Mouse (Mus musculus): ENCODE data around the gene Has3. TPM values are rescaled to one million over a fixed set of nuclear protein-coding genes. Genes with fewer than 3 reads are reported as not detected.

The Has3 gene
- polyA plus RNA-seq, 1 experiment = not detected

- H3K4me1 ChIP-seq (ENCODE audit: control insufficient read depth, insufficient read depth, low read length) = peaks cover 10% of the 10 kb centered on the region
- TF ChIP-seq POLR2A (IDR thresholded peaks at IDR 0.05; ENCODE audit: borderline replicate concordance, low read depth, low read length) = no peak
- TF ChIP-seq CTCF (IDR thresholded peaks at IDR 0.05; ENCODE audit: low read depth, low read length) = 0 out of 2 replicates have a peak, but pooled peaks have one; percentile 20
- H3K27ac ChIP-seq (ENCODE audit: insufficient read depth, low read depth, low read length) = no peak overlapping the region
- H3K4me3 ChIP-seq (ENCODE audit: insufficient read depth, low read length) = no peak overlapping the region
These were observed 17.5 kb downstream of the Has3 start for GRCm38 (mm10) chr8:106887336-106888189.

- no peak for TF ChIP-seq POLR2A (IDR thresholded peaks at IDR 0.05; ENCODE audit: borderline replicate concordance, low read depth, low read length)
- TF ChIP-seq CTCF (IDR thresholded peaks at IDR 0.05; ENCODE audit: low read depth, low read length) = no peak
- Histone ChIP-seq H3K27ac (ENCODE audit: insufficient read depth, low read depth, low read length) (no peak overlapping the region), H3K4me3 (ENCODE audit: insufficient read depth, low read length) (no peak overlapping the region), H3K4me1 (ENCODE audit: control insufficient read depth, insufficient read depth, low read length) (peaks cover 10% of the 10 kb centered on the region)
These were observed 18.8 kb downstream of the Has3 start for GRCm38 (mm10) chr8:106888803-106889202.

- peak overlapping the region; percentile 75 for H3K27ac ChIP-seq (ENCODE audit: insufficient read depth, low read depth, low read length)
- peaks cover 21% of the 10 kb centered on the region for H3K4me1 ChIP-seq (ENCODE audit: control insufficient read depth, insufficient read depth, low read length)
- peak overlapping the region; percentile 96 for H3K4me3 ChIP-seq (ENCODE audit: insufficient read depth, low read length)
- TF ChIP-seq POLR2A (IDR thresholded peaks at IDR 0.05; ENCODE audit: borderline replicate concordance, low read depth, low read length) = no peak
- TF ChIP-seq CTCF (IDR thresholded peaks at IDR 0.05; ENCODE audit: low read depth, low read length) = no peak
These were observed 22.3 kb downstream of the Has3 start for GRCm38 (mm10) chr8:106892210-106892805.

DNA sequence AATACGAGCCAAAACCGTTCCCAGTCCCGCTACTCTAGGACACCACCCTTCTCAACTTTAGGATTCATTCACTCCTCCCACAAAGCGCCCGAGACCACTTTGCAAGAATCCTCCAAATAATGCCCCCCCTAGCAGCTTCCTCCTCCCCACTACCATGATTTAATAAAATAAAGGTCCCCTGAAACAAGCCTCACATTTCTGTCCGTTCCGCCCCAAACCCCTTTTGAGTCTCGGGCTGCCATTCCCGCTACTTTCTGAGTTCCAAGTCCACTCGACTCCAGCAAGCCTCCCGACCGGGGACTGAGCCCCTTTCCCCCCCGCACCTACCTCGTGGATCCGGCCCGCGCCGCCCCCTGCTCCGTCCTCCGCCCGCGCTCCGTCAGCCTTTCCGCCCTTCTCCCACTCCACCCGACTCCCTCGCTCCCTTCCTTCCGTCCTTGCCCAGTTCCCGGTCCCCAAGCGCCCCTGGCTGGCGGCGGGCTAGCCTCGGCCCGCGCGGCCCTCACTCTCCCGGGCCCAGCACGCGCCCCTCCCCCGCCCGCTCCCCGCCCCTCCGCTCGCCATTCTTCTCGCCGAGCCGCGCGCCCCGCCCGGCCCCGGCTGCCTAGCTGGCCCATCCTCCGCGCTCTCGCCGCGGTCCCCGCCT, 22.9 kb downstream of the Has3 start:
- peak overlapping the region; percentile 75 for H3K27ac ChIP-seq (ENCODE audit: insufficient read depth, low read depth, low read length)

DNA sequence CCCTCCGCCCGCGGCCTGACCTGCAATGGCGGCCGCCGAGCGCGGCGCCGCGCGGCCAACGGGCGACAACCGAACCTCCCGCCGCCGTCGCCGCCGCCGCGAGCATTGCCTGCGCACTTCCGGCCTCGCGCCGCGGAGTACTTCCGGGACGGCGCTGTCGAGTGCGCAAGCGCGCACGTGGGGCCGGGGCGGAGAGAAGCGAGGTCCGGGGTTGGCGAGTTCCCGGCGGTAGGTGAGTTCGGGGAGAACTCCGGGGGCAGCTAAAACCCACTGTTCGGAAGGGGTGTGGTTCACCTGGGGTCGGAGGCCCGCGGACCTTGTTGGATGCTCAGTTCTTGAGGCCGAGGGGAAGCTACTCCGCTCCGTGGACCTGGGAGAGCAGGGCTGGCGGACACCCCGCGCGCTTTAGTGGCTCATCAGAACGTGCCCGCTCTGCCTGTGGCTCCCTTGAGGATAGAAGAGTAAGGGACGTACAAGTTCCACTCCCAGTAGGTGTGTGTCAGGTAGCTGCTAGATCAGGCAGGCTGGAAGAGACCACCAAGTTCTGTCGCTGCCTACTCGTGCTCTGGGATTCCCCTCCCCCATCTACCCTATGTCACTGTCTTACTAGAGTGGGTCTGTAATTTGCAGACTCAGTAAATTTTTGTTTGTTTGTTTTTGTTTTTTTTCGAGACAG, 23.6 kb downstream of the Has3 start, which contains the start of gene Utp4:
Gene Utp4 (plus strand): TSS at position 156 of the 676 bp plus-strand sequence.
- H3K4me1 ChIP-seq (ENCODE audit: control insufficient read depth, insufficient read depth, low read length) = peaks cover 21% of the 10 kb centered on the region
- TF ChIP-seq POLR2A (IDR thresholded peaks at IDR 0.05; ENCODE audit: borderline replicate concordance, low read depth, low read length) = peak; percentile 65; the same call in 1 of the 2 replicates
- no peak for TF ChIP-seq CTCF (IDR thresholded peaks at IDR 0.05; ENCODE audit: low read depth, low read length)
- H3K4me3 ChIP-seq (ENCODE audit: insufficient read depth, low read length) = peak within 1 kb of the TSS; percentile 96
- peak within 1 kb of the TSS; percentile 75 for H3K27ac ChIP-seq (ENCODE audit: insufficient read depth, low read depth, low read length)

More for the DNA sequence above, 22.9 kb downstream of the Has3 start:
- Histone ChIP-seq H3K4me1 (ENCODE audit: control insufficient read depth, insufficient read depth, low read length) (peaks cover 21% of the 10 kb centered on the region), H3K4me3 (ENCODE audit: insufficient read depth, low read length) (peak overlapping the region; percentile 96)
- TF ChIP-seq CTCF (IDR thresholded peaks at IDR 0.05; ENCODE audit: low read depth, low read length) (no peak), POLR2A (IDR thresholded peaks at IDR 0.05; ENCODE audit: borderline replicate concordance, low read depth, low read length) (no peak)

DNA sequence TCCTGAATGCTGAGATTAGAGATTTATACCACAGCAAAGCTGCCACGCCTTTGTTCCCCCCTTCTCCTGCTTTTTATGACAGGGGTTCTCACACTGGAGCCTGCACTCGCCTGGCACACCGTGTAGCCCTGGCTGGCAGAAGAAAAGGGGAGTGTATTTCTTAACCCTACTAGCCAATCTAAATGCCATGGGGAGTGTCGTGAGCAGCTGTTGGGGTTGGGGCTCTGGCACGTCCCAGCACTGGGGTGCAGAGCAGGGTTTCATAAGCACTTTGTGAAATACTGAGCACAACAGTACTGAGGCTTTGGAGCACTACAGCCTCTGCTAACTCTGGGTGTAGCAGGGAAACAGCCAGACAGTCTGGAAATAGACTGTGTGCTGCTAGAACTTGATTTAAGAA, 29.4 kb downstream of the Has3 start:
- peaks cover 23% of the 10 kb centered on the region for H3K4me1 ChIP-seq (ENCODE audit: control insufficient read depth, insufficient read depth, low read length)
- no peak overlapping the region for H3K27ac ChIP-seq (ENCODE audit: insufficient read depth, low read depth, low read length)
- TF ChIP-seq POLR2A (IDR thresholded peaks at IDR 0.05; ENCODE audit: borderline replicate concordance, low read depth, low read length) = no peak
- no peak for TF ChIP-seq CTCF (IDR thresholded peaks at IDR 0.05; ENCODE audit: low read depth, low read length)
- H3K4me3 ChIP-seq (ENCODE audit: insufficient read depth, low read length) = no peak overlapping the region

GRCm38 (mm10) chr8:106905727-106906480, 35.9 kb downstream of the Has3 start:
- H3K27ac ChIP-seq (ENCODE audit: insufficient read depth, low read depth, low read length) = no peak overlapping the region
- TF ChIP-seq POLR2A (IDR thresholded peaks at IDR 0.05; ENCODE audit: borderline replicate concordance, low read depth, low read length) (no peak), CTCF (IDR thresholded peaks at IDR 0.05; ENCODE audit: low read depth, low read length) (no peak)
- peaks cover 22% of the 10 kb centered on the region for H3K4me1 ChIP-seq (ENCODE audit: control insufficient read depth, insufficient read depth, low read length)
- no peak overlapping the region for H3K4me3 ChIP-seq (ENCODE audit: insufficient read depth, low read length)

DNA sequence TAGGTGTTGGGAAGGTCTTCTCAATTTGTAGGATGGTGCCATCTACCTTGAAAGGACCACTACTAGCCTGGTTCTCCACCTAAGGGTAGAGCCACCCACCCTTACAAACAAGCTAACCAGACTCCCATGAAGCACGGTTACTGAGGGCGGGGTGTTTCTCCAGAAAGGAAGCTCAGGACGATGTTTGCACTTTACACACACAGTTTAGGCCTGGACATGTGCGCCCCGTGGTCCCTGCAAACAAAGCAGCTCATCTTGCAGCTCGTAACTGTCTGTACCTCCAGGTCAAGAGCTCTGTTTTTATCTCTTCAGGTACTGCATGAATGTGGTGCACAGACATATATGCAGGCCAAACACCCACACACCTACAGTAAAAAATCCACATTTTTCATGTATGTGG, 36.6 kb downstream of the Has3 start:
- TF ChIP-seq POLR2A (IDR thresholded peaks at IDR 0.05; ENCODE audit: borderline replicate concordance, low read depth, low read length) = no peak
- no peak for TF ChIP-seq CTCF (IDR thresholded peaks at IDR 0.05; ENCODE audit: low read depth, low read length)

DNA sequence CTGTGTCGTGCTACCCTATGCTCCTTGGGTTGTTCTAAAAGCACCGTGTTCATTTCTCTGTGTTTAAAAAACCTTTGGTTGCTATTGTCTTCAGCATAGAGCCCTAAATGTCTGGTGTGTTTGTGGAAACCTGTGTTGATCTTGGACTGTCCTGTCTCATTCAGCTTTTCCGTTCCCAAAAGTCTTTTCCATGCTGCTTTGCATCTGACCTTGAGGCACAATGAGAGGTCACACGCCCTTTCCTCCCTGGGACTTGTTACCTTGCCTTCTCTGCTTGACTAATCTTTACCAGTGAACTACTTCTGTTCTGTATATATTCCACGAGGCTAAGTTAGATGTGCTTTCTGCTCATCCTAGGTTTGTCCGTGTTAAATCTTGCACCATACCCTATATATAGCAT, 37.4 kb downstream of the Has3 start:
- H3K27ac ChIP-seq (ENCODE audit: insufficient read depth, low read depth, low read length) = no peak overlapping the region
- no peak overlapping the region for H3K4me3 ChIP-seq (ENCODE audit: insufficient read depth, low read length)
- peaks cover 9% of the 10 kb centered on the region for H3K4me1 ChIP-seq (ENCODE audit: control insufficient read depth, insufficient read depth, low read length)
- TF ChIP-seq CTCF (IDR thresholded peaks at IDR 0.05; ENCODE audit: low read depth, low read length) (no peak), POLR2A (IDR thresholded peaks at IDR 0.05; ENCODE audit: borderline replicate concordance, low read depth, low read length) (no peak)

More for the DNA sequence above, 36.6 kb downstream of the Has3 start:
- H3K4me3 ChIP-seq (ENCODE audit: insufficient read depth, low read length) = no peak overlapping the region
- H3K4me1 ChIP-seq (ENCODE audit: control insufficient read depth, insufficient read depth, low read length) = peaks cover 16% of the 10 kb centered on the region
- no peak overlapping the region for H3K27ac ChIP-seq (ENCODE audit: insufficient read depth, low read depth, low read length)
